Mouse (Mus musculus) splenic B cell, adult 2 months (primary cell): ENCODE data around the gene Man1b1.

Experiments
- DNase-seq: peaks from one replicate; pipeline ENCODE4 v3.0.0-alpha.2; 2011; ENCODE audit warnings: low read depth, low spot score
- H3K27me3 ChIP-seq: 2 replicates; pipeline ENCODE4 v1.6.1; 2012; ENCODE audit warnings: mild to moderate bottlenecking, low read length, moderate library complexity, mixed read lengths; ENCODE audit not compliant: control insufficient read depth, poor library complexity, insufficient read depth, severe bottlenecking
- H3K36me3 ChIP-seq: 2 replicates; pipeline ENCODE4 v1.6.1; 2012; ENCODE audit warnings: mild to moderate bottlenecking, low read length, moderate library complexity, mixed read lengths; ENCODE audit not compliant: control insufficient read depth, poor library complexity, insufficient read depth, severe bottlenecking

Man1b1 gene

GRCm38 (mm10) chr2:25328440-25328839 lies 3.7 kb upstream of the Man1b1 start:
- H3K27me3 ChIP-seq, result no peaks in the 10 kb centered on the region
- DNase-seq, result peak; percentile 38

GRCm38 (mm10) chr2:25331470-25331869 lies 668 bp upstream of the Man1b1 start:
- Histone ChIP-seq H3K27me3 (no peaks in the 10 kb centered on the region), H3K36me3 (no peaks in the 10 kb centered on the region; the same call in 1 of the 2 replicates)
- DNase-seq, result no peak

More at GRCm38 (mm10) chr2:25328440-25328839, 3.7 kb upstream of the Man1b1 start:
- H3K36me3 ChIP-seq, result no peaks in the 10 kb centered on the region

GRCm38 (mm10) chr2:25333569-25333968 lies 1.4 kb downstream of the Man1b1 start:
- no peak for DNase-seq
- Histone ChIP-seq H3K27me3 (no peaks in the 10 kb centered on the region), H3K36me3 (peaks cover 8% of the 10 kb centered on the region)

- DNase-seq, result peak; percentile 35
- Histone ChIP-seq H3K27me3 (no peaks in the 10 kb centered on the region), H3K36me3 (peaks cover 9% of the 10 kb centered on the region)
Measured at GRCm38 (mm10) chr2:25338303-25338702, 6.2 kb downstream of the Man1b1 start.

- Histone ChIP-seq H3K36me3 (peaks cover 8% of the 10 kb centered on the region), H3K27me3 (no peaks in the 10 kb centered on the region)
- DNase-seq, result no peak
Measured at GRCm38 (mm10) chr2:25348162-25348561, 16.0 kb downstream of the Man1b1 start.

GRCm38 (mm10) chr2:25349499-25349898 lies 17.4 kb downstream of the Man1b1 start:
- Histone ChIP-seq H3K36me3 (peaks cover 8% of the 10 kb centered on the region), H3K27me3 (no peaks in the 10 kb centered on the region)
- DNase-seq, result no peak

- no peak for DNase-seq
- Histone ChIP-seq H3K36me3 (peaks cover 8% of the 10 kb centered on the region), H3K27me3 (no peaks in the 10 kb centered on the region)
Measured at GRCm38 (mm10) chr2:25350701-25351100, 18.6 kb downstream of the Man1b1 start.

GRCm38 (mm10) chr2:25354211-25354610 lies 22.1 kb downstream of the Man1b1 start:
- peaks cover 3% of the 10 kb centered on the region for H3K36me3 ChIP-seq
- no peak for DNase-seq

GRCm38 (mm10) chr2:25355419-25356066 lies 23.4 kb downstream of the Man1b1 start:
- Histone ChIP-seq H3K27me3 (no peaks in the 10 kb centered on the region), H3K36me3 (peaks cover 2% of the 10 kb centered on the region)
- DNase-seq, result no peak

More at GRCm38 (mm10) chr2:25354211-25354610, 22.1 kb downstream of the Man1b1 start:
- H3K27me3 ChIP-seq, result no peaks in the 10 kb centered on the region

GRCm38 (mm10) chr2:25356208-25357079 lies 24.3 kb downstream of the Man1b1 start, which contains the start of gene Dpp7:
Gene Dpp7 (minus strand): TSS chr2:25356359.
- DNase-seq, result peak; percentile 86
- no peaks in the 10 kb centered on the region for H3K27me3 ChIP-seq
- H3K36me3 ChIP-seq, result no peaks in the 10 kb centered on the region; the same call in none of the 2 replicates

- peaks cover 2% of the 10 kb centered on the region for H3K36me3 ChIP-seq
- DNase-seq, result no peak
Measured at GRCm38 (mm10) chr2:25359848-25360247, 27.7 kb downstream of the Man1b1 start.

GRCm38 (mm10) chr2:25363478-25364178 lies 31.5 kb downstream of the Man1b1 start:
- no peak for DNase-seq
- Histone ChIP-seq H3K27me3 (no peaks in the 10 kb centered on the region), H3K36me3 (peaks cover 2% of the 10 kb centered on the region)

More at GRCm38 (mm10) chr2:25359848-25360247, 27.7 kb downstream of the Man1b1 start:
- no peaks in the 10 kb centered on the region for H3K27me3 ChIP-seq

- H3K36me3 ChIP-seq, result peaks cover 2% of the 10 kb centered on the region
- DNase-seq, result no peak
- no peaks in the 10 kb centered on the region for H3K27me3 ChIP-seq
Measured at GRCm38 (mm10) chr2:25364313-25364712, 32.2 kb downstream of the Man1b1 start.

GRCm38 (mm10) chr2:25364761-25365090 lies 32.6 kb downstream of the Man1b1 start:
- no peak for DNase-seq
- Histone ChIP-seq H3K27me3 (no peaks in the 10 kb centered on the region), H3K36me3 (peaks cover 2% of the 10 kb centered on the region; the same call in 1 of the 2 replicates)
